Mouse (Mus musculus) bone marrow macrophage, adult 2 months (primary cell): Measurements from ENCODE around the gene Usf3.

ENCODE experiments used
- CTCF ChIP-seq: IDR thresholded peaks from 2 replicates; pipeline ENCODE4 v1.5.1; 2012; ENCODE audit warnings: low read depth, mild to moderate bottlenecking, low read length, moderate library complexity
- POLR2A ChIP-seq: IDR thresholded peaks from 2 replicates; pipeline ENCODE4 v1.6.1; 2012; ENCODE audit warnings: mild to moderate bottlenecking, low read depth, low read length, borderline replicate concordance

DNA sequence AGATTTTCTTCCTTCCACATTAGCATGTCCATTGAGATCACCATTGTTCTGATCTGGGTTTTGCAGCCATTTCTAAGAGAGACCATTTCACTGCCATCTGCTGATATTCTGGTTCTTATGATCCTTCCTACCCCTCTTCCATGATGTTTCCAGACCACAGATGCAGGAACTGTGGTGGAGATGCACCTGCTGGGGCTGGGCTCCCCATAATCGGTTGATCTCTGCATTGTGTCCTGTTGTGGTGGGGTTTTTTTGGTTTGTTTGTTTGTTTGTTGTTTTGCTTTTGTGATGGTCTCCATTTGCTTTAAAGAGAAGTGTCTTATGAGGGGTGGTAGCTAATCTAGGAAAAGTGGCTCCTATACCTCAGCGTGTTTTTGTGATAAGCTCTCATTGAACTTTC lies 3.5 kb downstream of the Usf3 start:
- TF ChIP-seq POLR2A (no peak), CTCF (no peak)
